Mouse (Mus musculus): ENCODE results near the gene Coq10a. TPM values are rescaled to one million over a fixed set of nuclear protein-coding genes. Genes with fewer than 3 reads are reported as not detected.

Gene Coq10a
- polyA plus RNA-seq, 1 experiment from 2014 or later: 10.5 TPM

Small RNA genes lying within 50 kb of the gene (microRNA-seq; reads per million reads assigned to microRNA genes)
- gene Gm25361 (ENCODE audit: borderline number of aligned reads) (not detected), gene Gm26308 (ENCODE audit: borderline number of aligned reads) (not detected), gene Mir6914 (ENCODE audit: borderline number of aligned reads) (1.1 reads per million), gene Mir6915 (ENCODE audit: borderline number of aligned reads) (2.1 reads per million)

Other genes with a start within 250 kb of the Coq10a start
- gene Rbms2, start 188.7 kb downstream of the Coq10a start, polyA plus RNA-seq (2014; fragmentation: Nextera tagmentation; extraction: Ambion mirVana): 14.6 and 17.0 TPM in 2 replicates
- 3.1 and 3.4 TPM in 2 replicates for gene Gls2, start 174.5 kb downstream of the Coq10a start, polyA plus RNA-seq (2014; fragmentation: Nextera tagmentation; extraction: Ambion mirVana)
- 32.4 and 37.4 TPM in 2 replicates for gene Spryd4, start 157.2 kb downstream of the Coq10a start, polyA plus RNA-seq (2014; fragmentation: Nextera tagmentation; extraction: Ambion mirVana)
- 0.08 TPM in 1 of 2 replicates, not detected in the other for gene Mip, start 143.2 kb downstream of the Coq10a start, polyA plus RNA-seq (2014; fragmentation: Nextera tagmentation; extraction: Ambion mirVana)
- gene Timeless, start 136.9 kb downstream of the Coq10a start, polyA plus RNA-seq (2014; fragmentation: Nextera tagmentation; extraction: Ambion mirVana): 67.5 and 71.2 TPM in 2 replicates
- 0.43 and 0.92 TPM in 2 replicates for gene Apon, start 114.9 kb downstream of the Coq10a start, polyA plus RNA-seq (2014; fragmentation: Nextera tagmentation; extraction: Ambion mirVana)
- 25.0 and 28.0 TPM in 2 replicates for gene Apof, start 100.3 kb downstream of the Coq10a start, polyA plus RNA-seq (2014; fragmentation: Nextera tagmentation; extraction: Ambion mirVana)
- 12.5 and 14.9 TPM in 2 replicates for gene Stat2, start 98.4 kb downstream of the Coq10a start, polyA plus RNA-seq (2014; fragmentation: Nextera tagmentation; extraction: Ambion mirVana)
- 0.12 and 0.22 TPM in 2 replicates for gene Il23a, start 70.2 kb downstream of the Coq10a start, polyA plus RNA-seq (2014; fragmentation: Nextera tagmentation; extraction: Ambion mirVana)
- 27.8 and 29.9 TPM in 2 replicates for gene Pan2, start 65.7 kb downstream of the Coq10a start, polyA plus RNA-seq (2014; fragmentation: Nextera tagmentation; extraction: Ambion mirVana)
- gene Cnpy2, start 46.5 kb downstream of the Coq10a start, polyA plus RNA-seq (2014; fragmentation: Nextera tagmentation; extraction: Ambion mirVana): 195 and 221 TPM in 2 replicates
- 255 and 280 TPM in 2 replicates for gene Cs, start 31.3 kb downstream of the Coq10a start, polyA plus RNA-seq (2014; fragmentation: Nextera tagmentation; extraction: Ambion mirVana)
- 12.2 and 13.4 TPM in 2 replicates for gene Ankrd52, start 8.1 kb upstream of the Coq10a start, polyA plus RNA-seq (2014; fragmentation: Nextera tagmentation; extraction: Ambion mirVana)
- 16.5 and 17.6 TPM in 2 replicates for gene Slc39a5, start 32.2 kb upstream of the Coq10a start, polyA plus RNA-seq (2014; fragmentation: Nextera tagmentation; extraction: Ambion mirVana)
- 101 and 104 TPM in 2 replicates for gene Nabp2, start 42.5 kb upstream of the Coq10a start, polyA plus RNA-seq (2014; fragmentation: Nextera tagmentation; extraction: Ambion mirVana)
- gene Rnf41, start 42.7 kb upstream of the Coq10a start, polyA plus RNA-seq (2014; fragmentation: Nextera tagmentation; extraction: Ambion mirVana): 19.1 and 20.4 TPM in 2 replicates
- 59.0 and 59.7 TPM in 2 replicates for gene Smarcc2, start 90.3 kb upstream of the Coq10a start, polyA plus RNA-seq (2014; fragmentation: Nextera tagmentation; extraction: Ambion mirVana)
- 639 and 685 TPM in 2 replicates for gene Myl6, start 125.1 kb upstream of the Coq10a start, polyA plus RNA-seq (2014; fragmentation: Nextera tagmentation; extraction: Ambion mirVana)
- gene Myl6b, start 129.7 kb upstream of the Coq10a start, polyA plus RNA-seq (2014; fragmentation: Nextera tagmentation; extraction: Ambion mirVana): 3.9 and 4.2 TPM in 2 replicates
- gene Esyt1, start 156.9 kb upstream of the Coq10a start, polyA plus RNA-seq (2014; fragmentation: Nextera tagmentation; extraction: Ambion mirVana): 19.1 TPM in 2 replicates
- 9.9 and 11.1 TPM in 2 replicates for gene Zc3h10, start 178.8 kb upstream of the Coq10a start, polyA plus RNA-seq (2014; fragmentation: Nextera tagmentation; extraction: Ambion mirVana)
- gene Rpl41, start 180.3 kb upstream of the Coq10a start, polyA plus RNA-seq (2014; fragmentation: Nextera tagmentation; extraction: Ambion mirVana): 3,476 and 3,859 TPM in 2 replicates
- 384 and 397 TPM in 2 replicates for gene Pa2g4, start 197.0 kb upstream of the Coq10a start, polyA plus RNA-seq (2014; fragmentation: Nextera tagmentation; extraction: Ambion mirVana)
- 3.0 and 3.7 TPM in 2 replicates for gene Erbb3, start 220.7 kb upstream of the Coq10a start, polyA plus RNA-seq (2014; fragmentation: Nextera tagmentation; extraction: Ambion mirVana)